Mouse (Mus musculus) lung, postnatal 14 days (tissue): ENCODE data around the gene Rbm24.

Experiments
- DNase-seq: peaks from one replicate; pipeline ENCODE4 v3.0.0; 2021

Rbm24 gene

DNA sequence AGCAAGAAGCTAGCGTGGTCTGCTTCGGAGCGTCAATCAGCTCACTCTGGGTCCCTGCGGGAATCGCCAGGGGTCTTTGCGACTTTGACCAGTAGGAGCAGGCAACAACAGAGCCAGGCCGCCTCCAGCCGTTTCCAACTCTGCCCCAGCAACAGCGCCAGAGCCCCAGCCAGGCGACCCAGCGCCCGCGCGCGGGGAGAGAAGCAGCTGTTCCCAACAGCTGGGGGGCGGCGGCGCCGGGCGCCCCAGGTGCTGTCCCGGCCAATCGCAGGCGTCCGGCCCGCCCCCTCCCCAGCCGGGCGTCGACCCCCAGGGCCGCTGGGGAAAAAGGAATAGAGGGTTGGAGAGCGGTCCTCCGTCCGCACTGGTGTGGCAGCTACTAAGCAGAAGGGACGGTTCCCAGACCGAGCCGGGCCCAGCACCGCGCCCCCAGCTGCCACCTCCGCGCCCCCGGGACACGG, at the start of gene Rbm24:
Rbm24 (plus strand) TSS at position 294 of the 461 bp plus-strand sequence.
- peak; percentile 18 for DNase-seq

DNA sequence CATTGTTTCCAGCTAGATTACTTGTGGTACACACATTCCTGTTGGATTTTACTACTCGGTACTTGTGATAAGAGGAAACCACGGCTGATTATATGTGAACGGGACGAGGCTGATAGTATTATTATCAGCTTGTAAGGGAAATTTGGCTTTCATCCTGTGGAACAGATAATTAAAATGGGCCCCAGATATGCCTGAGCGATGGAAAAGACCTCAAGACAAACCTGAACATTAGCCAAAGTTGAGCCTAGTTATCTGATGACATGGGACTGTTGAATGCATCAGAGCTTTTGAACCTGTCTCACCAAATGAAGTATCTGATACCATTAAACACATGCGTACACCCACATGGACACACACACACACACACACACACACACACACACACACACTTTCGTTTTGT, 45.4 kb upstream of the Rbm24 start:
- DNase-seq = no peak

DNA sequence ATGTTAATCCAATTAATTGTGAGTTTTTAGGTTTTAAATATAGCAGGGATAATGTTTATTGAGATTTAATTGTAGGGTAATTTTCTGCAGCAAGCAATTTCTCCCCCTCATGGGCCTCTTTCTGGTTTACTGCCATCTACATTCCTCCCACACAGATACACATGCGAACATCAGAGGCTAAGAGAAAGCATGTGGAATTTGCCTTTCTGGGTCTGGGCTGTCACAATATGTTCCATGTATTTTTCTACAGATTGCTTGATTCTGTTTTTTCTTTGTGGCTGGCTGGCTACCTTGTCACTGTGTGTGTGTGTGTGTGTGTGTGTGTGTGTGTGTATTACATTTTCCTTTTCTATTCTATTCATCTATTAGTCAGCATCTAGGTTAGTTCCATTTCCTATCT, 42.9 kb upstream of the Rbm24 start:
- no peak for DNase-seq

DNA sequence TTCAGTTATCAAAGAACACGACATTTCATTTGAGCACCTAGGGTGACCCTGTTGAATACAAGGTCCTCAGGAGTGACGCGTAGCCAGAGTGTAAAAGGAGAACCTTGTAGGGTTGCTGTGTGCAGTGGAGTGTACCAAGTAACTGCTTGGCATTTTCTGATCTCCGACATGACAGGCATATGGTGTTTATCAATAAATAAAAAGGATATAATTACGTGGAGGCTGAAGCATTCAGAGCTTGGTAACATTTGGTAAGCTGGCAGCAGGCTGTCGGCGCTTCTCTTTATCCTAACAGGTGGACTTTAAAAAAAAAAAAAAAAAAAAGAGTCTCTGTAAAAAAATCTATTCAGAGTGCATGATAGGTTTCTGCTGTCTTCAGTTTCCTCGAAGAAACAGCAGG, 30.8 kb upstream of the Rbm24 start:
- no peak for DNase-seq

DNA sequence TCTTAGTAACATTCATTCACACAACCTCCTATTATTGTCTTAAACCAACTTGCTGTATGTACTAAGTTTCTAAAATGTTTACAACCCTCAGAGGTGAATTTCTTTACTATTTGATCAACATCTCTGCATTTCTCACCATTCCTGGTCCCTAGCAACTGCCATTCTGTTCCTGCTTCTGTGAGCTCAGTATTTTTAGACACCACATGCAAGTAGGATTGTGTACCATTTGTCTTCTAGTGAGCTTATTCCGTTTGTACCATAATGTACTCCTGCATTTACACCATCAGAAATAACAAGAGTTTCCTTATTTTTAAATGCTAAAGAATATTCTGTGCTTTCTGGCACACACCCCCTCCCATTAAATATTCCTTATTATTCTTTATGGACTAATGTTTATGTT, 26.6 kb upstream of the Rbm24 start:
- DNase-seq = no peak

DNA sequence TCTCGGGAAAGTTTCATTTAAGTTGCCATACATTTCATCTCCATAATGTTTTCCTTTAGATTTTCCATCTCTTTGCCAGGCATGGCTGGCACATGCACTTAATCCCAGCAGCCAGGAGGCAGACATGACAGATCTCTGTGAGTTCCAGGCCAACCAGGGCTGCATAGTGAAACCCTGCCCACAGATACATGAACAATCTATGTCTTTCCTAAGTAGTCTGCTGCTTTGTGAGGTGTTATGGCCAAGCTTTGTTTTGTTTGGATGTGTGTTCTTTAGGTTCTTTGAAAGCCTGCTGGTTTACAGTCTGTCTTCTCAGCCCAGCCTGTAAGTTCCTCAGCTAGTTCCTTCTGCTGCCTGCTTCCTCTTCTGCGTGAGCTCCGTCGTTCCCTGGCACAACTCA, 25.3 kb upstream of the Rbm24 start:
- no peak for DNase-seq

DNA sequence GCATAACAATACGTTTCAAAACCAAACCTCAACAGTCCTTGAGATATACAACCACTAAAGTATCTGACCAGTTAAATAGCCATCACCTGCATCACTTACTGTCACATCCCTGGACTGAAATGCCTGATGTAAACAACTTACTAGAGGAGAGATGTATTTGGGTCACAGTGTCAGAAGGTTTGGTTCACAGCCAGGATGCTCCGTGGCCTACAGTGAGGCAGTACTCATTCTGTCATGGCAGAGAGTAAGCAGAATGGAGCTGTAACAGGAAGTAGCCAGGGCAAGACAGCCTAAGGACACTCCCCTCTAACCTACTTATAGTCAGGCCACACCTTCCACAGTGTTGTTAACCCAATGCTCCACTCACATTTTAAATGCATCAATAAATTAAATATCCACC, 24.3 kb upstream of the Rbm24 start:
- DNase-seq = no peak

DNA sequence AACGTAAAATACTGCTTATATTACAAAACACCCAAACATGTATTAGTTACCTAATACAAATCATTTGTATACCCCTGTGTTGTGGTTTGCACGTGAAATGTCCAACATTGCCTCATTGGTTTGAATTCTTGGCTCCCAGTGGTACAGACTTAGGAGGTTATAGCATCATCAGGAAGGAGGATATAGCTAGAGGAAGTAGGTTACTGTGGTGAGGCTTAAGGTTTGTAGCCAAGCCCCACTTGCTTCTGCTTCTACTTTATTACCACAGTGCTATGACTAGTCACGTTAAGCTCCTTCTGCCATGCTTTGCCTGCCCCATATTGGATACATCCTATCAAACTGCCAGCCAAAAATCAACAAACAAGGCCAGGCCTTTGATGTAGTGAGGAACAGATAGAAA, 21.0 kb upstream of the Rbm24 start:
- DNase-seq = no peak

DNA sequence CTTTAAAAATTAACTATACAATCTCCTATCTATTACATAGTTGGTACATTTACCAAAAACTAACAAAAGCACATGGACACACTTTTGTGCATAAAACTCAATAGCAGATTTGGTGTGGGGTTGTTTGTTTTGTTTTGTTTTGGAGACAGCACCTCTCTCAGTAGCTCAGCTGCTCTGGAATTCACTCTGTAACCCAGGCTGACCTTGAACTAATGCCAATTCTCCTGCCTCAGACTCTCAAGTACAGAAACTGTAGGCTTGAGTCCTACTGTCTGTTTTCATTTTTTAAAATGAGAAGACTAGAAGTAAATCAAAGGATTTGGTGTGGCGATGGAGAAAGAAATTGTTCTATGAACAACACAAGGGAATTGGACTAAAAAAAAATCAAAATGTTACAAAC, 11.1 kb upstream of the Rbm24 start:
- no peak for DNase-seq

DNA sequence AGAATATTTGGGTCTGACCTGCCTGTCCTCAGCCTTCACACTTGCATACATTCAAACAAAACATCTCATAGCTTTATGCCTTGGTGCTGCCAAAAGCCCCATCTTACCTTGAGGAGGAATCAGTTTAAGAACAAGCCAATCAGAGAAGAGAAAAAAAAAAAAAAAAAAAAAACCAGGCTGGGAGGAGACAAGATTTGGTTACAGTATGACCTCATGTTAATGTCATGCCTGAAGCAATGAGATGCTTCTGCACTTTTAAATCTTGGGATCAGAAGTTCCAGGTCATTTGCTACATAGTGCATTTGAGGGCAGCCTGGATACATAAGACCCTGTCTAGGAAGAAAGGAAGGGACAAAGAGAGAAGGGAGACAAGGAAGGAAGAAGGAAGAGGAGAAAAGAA, 6.0 kb upstream of the Rbm24 start:
- DNase-seq = no peak

DNA sequence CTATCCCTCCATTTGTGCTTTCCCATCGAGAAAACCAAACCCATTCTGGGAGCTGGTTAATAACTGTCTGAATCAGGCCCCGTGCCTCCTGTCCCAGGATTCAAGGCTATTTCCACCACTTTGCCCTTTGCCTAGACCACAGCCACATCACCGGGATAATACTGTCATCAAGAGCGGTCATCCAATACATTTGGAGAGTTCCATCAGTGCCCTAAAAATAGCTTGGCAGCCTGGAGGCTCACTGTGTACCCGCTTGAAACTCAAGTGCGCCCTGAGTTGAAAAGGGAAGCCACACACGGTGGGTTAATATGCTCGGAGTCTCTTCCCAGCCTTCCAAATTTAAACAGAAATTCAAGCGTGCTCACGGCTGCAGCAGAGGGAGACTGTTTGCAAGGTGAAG, 4.6 kb upstream of the Rbm24 start:
- DNase-seq = no peak

DNA sequence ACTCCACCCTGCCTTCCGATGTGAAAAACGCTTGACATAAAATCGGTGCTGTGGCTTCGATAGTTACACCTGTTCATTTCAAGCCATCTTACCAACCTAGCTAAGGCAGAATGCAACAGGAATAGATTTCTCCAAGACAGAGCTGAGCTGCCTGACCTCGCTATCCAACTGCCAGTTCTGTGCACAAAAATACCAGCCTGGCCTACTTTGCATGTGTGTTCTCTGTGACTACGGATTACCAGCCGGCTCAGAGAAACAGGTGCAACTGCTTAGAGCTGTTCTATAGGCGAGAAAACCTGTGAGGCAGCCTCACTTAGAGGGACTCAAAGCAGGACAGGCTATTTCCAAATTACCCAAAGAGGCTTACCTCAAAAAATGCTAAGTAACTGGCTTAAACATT, 4.2 kb upstream of the Rbm24 start:
- no peak for DNase-seq

DNA sequence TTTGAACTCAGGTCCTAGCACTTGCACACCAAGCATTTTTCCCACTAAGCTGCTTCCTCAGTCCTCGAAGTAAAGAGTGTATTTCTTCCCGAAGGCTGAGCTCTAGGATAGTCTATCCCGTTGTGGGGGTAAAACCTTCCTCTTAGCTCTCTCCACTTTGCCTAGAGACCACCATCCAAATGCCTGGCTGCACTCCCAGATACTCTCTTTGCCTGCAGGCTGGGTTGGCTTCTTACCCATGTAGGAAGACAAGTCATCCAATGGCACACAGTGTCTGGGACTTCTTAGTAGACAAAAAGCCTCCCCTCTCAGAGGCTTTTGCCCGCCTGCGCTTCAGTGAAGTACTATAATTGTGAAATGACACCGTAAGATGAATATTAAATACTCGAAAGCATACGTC, 2.2 kb upstream of the Rbm24 start:
- no peak for DNase-seq

DNA sequence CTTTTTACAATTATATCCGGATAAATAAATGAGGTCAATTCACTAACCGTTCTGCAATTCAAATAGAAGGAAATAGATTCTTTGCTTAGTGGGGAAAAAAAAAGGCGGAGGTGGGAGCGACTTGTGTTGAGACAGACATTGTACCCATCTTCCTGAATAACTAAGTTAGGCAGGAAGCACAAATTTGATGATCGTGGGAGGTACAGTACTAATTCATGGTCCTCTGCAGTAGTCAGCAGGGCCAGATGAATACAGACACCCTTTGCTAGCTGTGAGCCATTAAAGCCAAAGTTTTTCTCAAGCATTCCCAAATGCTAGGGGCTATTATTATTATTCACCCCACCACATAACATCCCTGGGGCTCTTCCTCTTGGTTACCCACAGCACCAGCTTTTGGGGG, 640 bp upstream of the Rbm24 start:
- no peak for DNase-seq

DNA sequence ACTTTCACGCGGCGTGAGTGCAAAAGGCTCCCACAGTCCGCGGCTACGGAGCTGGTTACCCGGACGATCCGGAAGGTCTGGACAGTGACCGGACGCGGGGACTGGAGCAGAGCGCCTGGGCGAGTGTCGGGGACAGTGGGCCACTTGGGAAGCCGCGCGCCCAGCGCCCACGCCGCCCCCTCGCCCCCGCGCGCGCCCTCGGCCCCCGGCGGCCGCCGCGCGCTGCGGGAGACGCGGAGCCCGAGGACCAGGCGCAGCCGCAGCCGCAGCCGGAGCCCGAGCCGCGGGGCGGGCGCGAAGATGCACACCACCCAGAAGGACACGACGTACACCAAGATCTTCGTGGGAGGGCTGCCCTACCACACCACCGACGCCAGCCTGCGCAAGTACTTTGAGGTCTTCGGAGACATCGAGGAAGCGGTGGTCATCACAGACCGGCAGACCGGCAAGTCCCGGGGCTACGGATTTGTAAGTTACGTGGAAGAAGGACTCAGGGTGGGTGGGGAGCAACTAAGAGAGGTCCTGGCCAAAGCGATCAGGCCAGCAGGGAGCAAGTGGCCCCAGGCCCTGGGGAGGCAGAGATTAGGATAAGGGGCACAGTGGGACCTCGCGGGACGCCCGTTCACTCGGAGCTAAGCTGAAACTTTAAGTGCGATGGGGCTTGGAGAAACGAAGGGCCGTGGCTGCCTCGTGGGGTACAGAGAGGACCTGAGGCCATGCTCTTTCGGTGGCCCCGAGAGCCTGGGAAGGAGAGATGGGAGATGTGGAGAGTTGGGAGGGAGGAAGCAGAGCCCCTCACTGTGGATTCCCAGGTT, 704 bp downstream of the Rbm24 start:
- peak; percentile 2 for DNase-seq

DNA sequence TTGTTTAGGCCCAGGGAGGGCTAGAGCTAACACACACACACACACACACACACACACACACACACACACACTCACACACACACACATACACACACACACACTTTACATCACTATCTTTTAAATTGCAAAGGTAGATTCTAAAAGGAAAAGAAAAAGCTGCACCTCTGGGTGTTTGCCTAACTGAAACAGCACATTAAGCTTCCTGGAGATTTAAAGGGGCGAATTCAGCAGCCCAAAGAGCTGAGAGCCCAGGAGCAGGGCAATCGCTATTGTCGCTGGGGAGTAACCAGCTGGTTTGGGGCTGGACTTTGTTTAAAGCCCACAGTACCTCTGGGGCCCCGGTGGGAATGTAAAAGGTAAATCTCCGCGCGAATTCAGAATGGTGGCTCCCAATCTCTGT, 1.4 kb downstream of the Rbm24 start:
- DNase-seq = no peak

DNA sequence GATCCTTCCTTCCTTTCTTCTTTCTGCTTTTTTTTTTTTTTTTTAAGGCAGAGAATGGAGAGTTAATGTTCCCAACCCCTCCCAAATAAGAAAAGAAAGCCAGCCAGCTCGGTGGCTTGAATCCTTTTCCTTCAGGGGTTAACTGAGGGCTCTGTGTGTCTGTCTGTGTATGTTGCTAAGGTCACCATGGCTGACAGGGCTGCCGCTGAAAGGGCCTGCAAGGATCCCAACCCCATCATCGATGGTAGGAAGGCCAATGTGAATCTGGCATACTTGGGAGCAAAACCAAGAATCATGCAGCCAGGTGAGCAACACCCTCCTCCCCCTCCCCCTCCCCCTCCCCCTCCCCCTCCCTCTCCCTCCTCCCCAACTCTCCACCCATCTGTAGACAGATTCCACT, 1.9 kb downstream of the Rbm24 start:
- no peak for DNase-seq

DNA sequence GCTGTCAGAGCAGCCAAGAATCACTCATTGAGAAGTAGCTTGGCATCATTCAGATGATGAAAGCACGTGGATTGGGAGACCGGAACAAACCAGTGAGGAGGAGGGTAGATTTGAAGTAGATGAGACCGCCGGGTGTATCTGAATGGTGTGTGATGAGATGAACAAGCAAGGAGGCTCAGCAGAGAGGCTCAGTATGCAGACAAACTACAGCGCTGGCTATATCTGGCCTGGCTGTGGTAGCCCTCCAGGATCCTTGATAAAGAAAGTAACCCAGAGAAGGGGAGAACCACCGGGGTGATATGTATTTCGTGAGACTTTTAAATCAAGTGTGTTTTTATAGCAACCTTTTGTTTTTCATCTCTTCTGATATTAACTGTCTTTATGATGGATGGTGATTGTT, 5.6 kb downstream of the Rbm24 start:
- no peak for DNase-seq

DNA sequence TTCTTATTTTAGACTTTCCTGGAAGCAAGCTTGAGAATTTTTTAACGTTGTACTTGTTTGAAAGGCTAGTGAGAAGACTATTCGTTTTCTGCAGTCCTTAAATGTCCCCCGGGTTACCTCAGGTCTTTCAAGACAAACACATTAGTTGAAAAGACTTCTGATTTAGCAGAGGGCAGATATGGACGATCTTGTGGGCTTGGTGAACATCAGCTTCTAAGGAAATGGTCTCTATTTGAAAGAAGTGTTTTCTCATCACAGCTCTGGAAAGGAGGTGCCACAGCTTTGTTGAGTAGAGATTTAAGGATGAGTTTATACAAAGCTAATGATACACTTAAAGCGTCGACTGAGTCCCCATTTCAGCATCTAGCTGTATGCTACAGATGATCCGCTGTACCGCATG, 6.1 kb downstream of the Rbm24 start:
- DNase-seq = no peak

DNA sequence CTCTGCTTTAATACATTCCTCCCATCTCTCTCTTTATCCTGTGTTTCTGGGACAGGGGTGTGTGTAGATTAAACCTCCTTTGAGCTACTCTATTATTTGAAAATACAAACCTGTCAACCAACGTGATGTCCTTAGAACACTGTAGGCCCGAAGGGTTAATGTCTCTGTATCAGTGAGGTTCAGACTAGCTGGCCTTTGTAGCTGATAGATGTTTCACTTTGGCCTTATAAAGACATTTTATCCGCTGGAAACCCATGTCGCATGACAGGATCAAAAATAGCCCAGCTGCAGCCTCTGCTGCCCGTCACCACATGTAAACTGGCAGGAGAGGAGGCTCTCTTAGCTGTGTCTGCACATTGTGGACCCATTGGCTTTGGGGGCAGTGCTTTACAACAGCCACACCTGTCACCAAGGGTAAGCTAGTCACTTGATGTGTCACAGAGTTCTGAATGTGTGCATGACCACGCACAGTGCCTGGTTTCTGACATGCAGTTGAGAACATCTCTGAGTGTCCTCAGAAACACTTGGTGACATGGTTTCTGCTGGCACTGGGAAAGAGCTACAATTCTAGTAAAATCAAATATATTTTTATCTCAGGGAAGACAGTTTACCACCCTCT, 8.5 kb downstream of the Rbm24 start:
- no peak for DNase-seq

DNA sequence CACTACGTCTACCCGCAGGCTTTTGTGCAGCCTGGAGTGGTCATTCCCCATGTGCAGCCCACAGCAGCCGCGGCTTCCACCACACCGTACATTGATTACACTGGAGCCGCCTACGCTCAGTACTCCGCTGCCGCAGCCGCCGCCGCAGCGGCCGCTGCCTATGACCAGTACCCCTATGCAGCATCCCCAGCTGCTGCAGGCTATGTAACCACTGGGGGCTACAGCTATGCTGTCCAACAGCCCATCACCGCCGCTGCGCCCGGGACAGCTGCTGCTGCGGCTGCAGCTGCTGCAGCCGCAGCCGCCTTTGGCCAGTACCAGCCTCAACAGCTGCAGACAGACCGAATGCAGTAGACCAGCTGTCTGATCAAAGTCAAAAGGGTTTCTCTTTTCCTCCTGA, 10.7 kb downstream of the Rbm24 start:
- DNase-seq = no peak

DNA sequence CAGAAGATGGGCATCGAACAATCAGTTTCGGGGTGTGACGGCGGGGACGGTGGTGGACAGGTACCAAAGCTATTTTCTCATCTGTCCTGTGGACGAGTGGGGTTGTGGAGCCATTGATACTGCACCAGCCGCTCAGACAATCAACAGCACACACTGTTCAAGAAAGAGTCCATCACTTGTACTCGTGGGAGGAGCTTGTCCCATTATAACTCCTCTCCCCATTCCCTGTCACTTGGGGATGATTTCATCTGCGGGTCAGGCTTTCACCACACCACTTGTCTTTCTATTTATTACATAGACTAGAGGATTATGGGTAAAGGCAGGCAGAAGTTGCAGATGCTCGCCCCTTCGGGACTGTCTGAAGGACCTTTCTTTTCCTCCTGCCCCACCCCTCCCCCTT, 11.6 kb downstream of the Rbm24 start:
- no peak for DNase-seq

DNA sequence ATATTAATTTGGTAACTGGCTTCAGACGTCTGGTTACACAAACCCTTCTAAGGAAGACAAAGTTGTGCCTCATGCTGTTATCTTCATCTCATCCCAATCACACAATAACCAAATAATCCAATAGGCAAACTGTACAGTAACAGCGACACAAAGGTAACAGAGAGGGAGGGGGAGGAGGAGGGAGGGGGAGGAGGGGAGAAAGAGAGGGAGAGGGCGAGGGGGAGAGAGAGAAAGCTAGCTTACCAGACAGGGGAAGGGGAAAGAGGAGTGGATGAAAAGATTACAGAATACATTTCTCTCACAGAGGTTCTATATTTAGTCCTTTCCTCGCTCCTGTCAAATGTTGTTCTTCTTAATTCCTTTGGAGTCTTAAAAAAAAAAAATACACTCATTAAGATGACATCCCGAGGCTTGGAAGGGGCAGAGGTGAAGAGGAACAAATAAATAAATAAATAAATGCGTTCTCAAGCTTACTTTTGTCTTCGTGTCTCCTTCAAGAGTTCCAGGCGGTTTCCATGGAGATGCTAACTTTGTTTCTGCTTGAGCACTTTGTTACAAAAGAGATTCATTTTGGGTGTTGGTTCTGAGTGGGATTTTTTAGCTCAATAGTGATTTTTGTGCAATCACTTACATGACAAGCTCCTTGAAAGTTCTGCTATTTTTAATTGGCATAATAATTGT, 15.8 kb downstream of the Rbm24 start:
- no peak for DNase-seq

DNA sequence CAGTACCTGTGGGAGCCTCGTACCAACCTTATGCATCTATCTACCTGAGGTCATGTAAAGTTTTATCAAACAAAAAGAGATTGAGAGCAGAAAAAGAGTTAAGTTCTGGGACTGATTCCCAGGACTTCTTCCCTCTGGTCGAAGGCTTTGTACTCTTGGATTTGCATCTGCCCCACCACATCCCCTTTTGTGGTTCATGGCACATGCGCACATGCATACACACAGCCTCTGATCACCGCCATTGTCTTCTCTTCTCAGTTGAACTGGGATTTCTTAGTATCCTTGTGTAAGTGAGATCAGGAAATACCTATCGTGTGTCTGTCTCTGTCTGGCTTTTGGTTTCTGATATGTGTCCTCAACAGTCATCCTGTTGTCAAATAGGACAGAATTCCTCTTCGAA, 20.7 kb downstream of the Rbm24 start:
- DNase-seq = no peak
